Mouse (Mus musculus): ENCODE data around the gene Gm13539.

Gm13539 gene

DNA sequence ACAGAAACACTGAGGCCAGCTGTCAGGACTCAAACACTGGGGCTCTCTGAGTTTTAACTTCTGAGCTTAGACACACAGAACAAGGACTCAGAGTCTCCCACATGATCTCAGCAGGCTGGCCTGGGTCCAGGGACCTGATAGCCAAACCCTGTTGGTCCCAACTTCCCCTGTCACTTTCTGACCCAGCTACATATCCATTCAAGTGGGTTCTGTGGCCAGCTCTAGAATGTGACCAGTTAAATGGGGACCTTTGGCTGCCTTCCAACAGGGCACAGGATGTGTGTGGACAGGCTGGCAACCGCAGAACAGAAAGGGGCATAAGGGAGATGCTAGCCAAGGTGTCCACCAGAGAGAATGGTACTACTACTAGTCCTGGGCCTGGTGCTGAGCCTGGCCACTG is 40.7 kb downstream of the Gm13539 start, which contains the start of gene Lcn9:
Lcn9 (plus strand) TSS at position 348 of the 400 bp plus-strand sequence.
- DNase-seq (ENCODE audit: extremely low read depth, insufficient read length, low spot score), result peak; percentile 35

DNA sequence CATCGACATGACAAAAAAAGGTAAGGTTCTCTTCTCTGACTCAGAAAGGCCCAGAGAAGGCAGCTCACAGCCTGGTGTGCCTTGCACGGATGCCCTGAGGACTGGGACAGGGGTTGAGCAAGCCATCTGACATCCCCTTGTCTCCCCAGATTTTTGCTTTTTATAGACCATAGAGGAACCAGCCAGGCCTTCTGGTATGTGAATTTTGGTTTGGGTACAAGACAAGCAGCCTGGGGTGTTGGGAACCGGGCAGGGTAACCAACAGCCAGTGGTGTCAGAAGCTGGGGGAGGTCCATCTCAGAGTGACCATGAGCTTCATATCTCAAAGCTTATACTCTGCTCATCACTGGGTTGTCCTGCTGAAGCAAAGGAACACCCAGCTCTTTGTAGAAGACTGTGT is 42.7 kb downstream of the Gm13539 start:
- DNase-seq (ENCODE audit: extremely low read depth, insufficient read length, low spot score), result no peak

DNA sequence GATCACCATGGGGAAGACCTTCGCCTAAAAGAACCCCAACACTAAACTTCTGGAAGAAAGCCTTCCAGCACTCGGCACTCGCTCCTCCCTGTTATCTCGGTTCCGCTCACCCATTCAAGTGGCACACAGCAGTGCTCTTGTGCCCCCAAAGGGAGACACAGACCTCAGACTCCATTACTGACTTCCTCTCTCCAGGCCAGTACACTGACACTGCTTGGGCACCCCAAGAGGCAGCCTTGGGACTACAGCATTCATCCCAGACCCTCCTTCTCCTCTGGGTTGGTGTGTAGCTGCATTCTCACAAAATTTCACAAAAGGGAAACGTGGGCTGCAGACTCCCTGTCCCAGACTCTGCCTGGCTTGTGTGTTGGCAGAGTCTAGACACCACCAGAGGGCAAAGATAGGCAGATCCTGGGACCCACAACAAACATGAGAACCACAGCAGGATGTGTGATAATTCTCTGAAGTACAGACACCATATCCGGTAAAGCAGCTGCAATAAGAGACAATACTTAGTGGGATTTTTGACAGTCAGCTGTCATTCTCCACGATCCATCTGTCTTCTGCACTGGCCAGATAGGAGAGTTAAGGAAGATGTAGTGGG is 46.4 kb downstream of the Gm13539 start:
- DNase-seq (ENCODE audit: extremely low read depth, insufficient read length, low spot score), result no peak

DNA sequence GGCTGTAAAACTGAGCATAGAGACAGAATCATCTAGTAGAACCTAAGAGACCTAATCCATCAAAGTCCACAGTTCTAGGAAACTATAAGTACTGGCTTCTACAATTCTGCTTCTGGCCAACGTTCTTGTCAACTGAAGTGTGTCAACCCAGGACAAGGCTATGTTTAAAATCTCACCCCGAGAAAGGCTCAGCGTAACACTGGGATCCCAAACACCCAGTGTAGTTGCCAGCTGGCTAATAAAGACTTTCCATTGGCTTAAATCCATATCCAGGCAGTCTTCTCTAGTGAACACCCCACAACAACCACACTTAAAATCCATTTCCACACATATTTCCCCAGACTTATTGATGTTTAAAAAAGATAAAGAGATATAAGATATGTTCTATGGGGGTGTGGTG is 48.7 kb downstream of the Gm13539 start:
- no peak for DNase-seq (ENCODE audit: extremely low read depth, insufficient read length, low spot score)

DNA sequence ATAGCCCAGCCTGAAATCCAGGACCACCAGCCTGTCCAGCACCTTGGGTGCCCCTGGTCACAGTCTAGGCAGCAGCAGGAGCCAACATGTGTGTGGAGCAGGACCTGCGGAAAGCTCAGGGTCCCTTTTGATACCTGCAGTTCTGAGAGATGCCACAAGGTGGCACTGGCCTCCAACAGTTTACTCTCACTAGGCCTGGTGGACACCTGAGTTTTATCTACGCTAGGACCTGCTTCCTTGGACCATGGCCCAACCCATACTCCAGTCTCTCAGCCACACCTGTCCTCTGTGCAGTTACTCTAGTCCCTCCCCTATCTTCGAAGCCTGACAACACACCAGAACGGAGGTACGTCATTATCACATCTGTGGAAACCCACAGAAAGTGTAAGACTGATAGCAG is 54.2 kb downstream of the Gm13539 start:
- DNase-seq (ENCODE audit: extremely low read depth, insufficient read length, low spot score), result no peak

Data from 3134 (cell line).